Mouse (Mus musculus) forebrain, postnatal 0 days (tissue): ENCODE measurements around the gene Fam71e1. TPM values are rescaled to one million over a fixed set of nuclear protein-coding genes. Genes with fewer than 3 reads are reported as not detected.

Experiments
- ATAC-seq: fragments of 200-750 bp; cut with Nextera tagmentation; 2 replicates; pipeline ENCODE4 v1.8.0; 2017; ENCODE audit warnings: mild to moderate bottlenecking, moderate library complexity
- DNase-seq: peaks from one replicate; pipeline ENCODE4 v3.0.0-alpha.2; 2015
- H3K27ac ChIP-seq: fragments of 300-500 bp; sonication (generic); 2 replicates; pipeline ENCODE4 v1.5.1; 2014; ENCODE audit warnings: low read depth, mild to moderate bottlenecking, antibody characterized with exemption, low read length, moderate library complexity, mixed read lengths
- H3K27me3 ChIP-seq: fragments of 300-500 bp; sonication (generic); 2 replicates; pipeline ENCODE4 v1.6.1; 2014; ENCODE audit warnings: mild to moderate bottlenecking, low read length, mixed read lengths; ENCODE audit not compliant: insufficient read depth
- H3K36me3 ChIP-seq: fragments of 300-500 bp; sonication (generic); 2 replicates; pipeline ENCODE4 v1.6.1; 2014; ENCODE audit warnings: mild to moderate bottlenecking, moderate library complexity; ENCODE audit not compliant: insufficient read depth
- H3K4me1 ChIP-seq: fragments of 300-500 bp; sonication (generic); 2 replicates; pipeline ENCODE4 v1.6.1; 2014; ENCODE audit warnings: antibody characterized with exemption; ENCODE audit not compliant: insufficient read depth
- H3K4me2 ChIP-seq: fragments of 300-500 bp; sonication (generic); 2 replicates; pipeline ENCODE4 v1.6.1; 2014; ENCODE audit warnings: low read depth, mild to moderate bottlenecking, moderate library complexity
- H3K4me3 ChIP-seq: fragments of 300-500 bp; sonication (generic); 2 replicates; pipeline ENCODE4 v1.5.1; 2014; ENCODE audit warnings: low read depth, low read length, mixed read lengths
- H3K9ac ChIP-seq: fragments of 300-500 bp; sonication (generic); 2 replicates; pipeline ENCODE4 v1.6.1; 2014; ENCODE audit warnings: mild to moderate bottlenecking
- H3K9me3 ChIP-seq: fragments of 300-500 bp; sonication (generic); 2 replicates; pipeline ENCODE4 v1.6.1; 2016; ENCODE audit warnings: low read length
- CTCF ChIP-seq: sonication (generic); IDR thresholded peaks from 2 replicates; pipeline ENCODE4 v1.5.1; 2016; ENCODE audit warnings: antibody characterized with exemption, control low read depth, low read depth
- WGBS: fragments of 180-500 bp; shearing (Covaris S2); extraction: QIAGEN DNeasy Blood & Tissue Kit; methylation state at CpG from one replicate; pipeline ENCODE4 v1.1.7; 2014; 5-methylcytosine and 5-hydroxymethylcytosine counted together
- polyA plus RNA-seq: library from polyadenylated mRNA; unstranded; fragments of >200 nt; fragmentation: Nextera tagmentation; extraction: Ambion mirVana; gene quantifications from 2 replicates; pipeline ENCODE4 v1.2.1, GENCODE M21; 2015
- total RNA-seq: library from RNA; depleted of rRNA; stranded (reverse); fragments of >200 nt; gene quantifications from 2 replicates; pipeline ENCODE4 v1.2.3, GENCODE M21; 2014

The Fam71e1 gene
- total and polyA plus RNA-seq, 2 experiments from 2014 or later = 21.1 to 27.2 TPM

- Histone ChIP-seq H3K27ac (no peak within 1 kb of the TSS), H3K4me3 (no peak within 1 kb of the TSS), H3K36me3 (0 out of 2 replicates have a peak, but pooled peaks cover 3% of the 10 kb centered on the region), H3K9me3 (no peaks in the 10 kb centered on the region), H3K27me3 (no peaks in the 10 kb centered on the region), H3K9ac (no peak within 1 kb of the TSS), H3K4me2 (no peak within 1 kb of the TSS), H3K4me1 (0 out of 2 replicates have a peak, but pooled peaks cover 3% of the 10 kb centered on the region)
- TF ChIP-seq CTCF = no peak
- DNase-seq = no peak
- WGBS = 79% methylated on average over 4 of the region's 4 CpGs
- no peak for ATAC-seq
Measured at GRCm38 (mm10) chr7:44531946-44532732, 35.8 kb downstream of the Fam71e1 start, which contains the start of gene Spib. TSS of gene Spib (minus strand) at chr7:44532071.

- Histone ChIP-seq H3K9me3 (no peaks in the 10 kb centered on the region), H3K9ac (no peak overlapping the region), H3K27ac (no peak overlapping the region), H3K27me3 (no peaks in the 10 kb centered on the region), H3K4me1 (no peaks in the 10 kb centered on the region), H3K36me3 (0 out of 2 replicates have a peak, but pooled peaks cover 3% of the 10 kb centered on the region), H3K4me3 (no peak overlapping the region), H3K4me2 (no peak overlapping the region)
- no peak for TF ChIP-seq CTCF
- DNase-seq (no peak), ATAC-seq (no peak)
- WGBS = 86% methylated on average over 29 of the region's 29 CpGs
Measured at GRCm38 (mm10) chr7:44532918-44533745, 36.8 kb downstream of the Fam71e1 start.

GRCm38 (mm10) chr7:44533746-44534045 lies 37.3 kb downstream of the Fam71e1 start:
- Histone ChIP-seq H3K4me2 (no peak overlapping the region), H3K9ac (no peak overlapping the region), H3K4me1 (no peaks in the 10 kb centered on the region), H3K27me3 (no peaks in the 10 kb centered on the region), H3K4me3 (no peak overlapping the region), H3K36me3 (0 out of 2 replicates have a peak, but pooled peaks cover 3% of the 10 kb centered on the region), H3K9me3 (no peaks in the 10 kb centered on the region), H3K27ac (no peak overlapping the region)
- WGBS = 72% methylated on average over 12 of the region's 12 CpGs
- ATAC-seq = no peak
- no peak for DNase-seq
- TF ChIP-seq CTCF = no peak

GRCm38 (mm10) chr7:44534242-44534641 lies 37.9 kb downstream of the Fam71e1 start:
- Histone ChIP-seq H3K27me3 (no peaks in the 10 kb centered on the region), H3K9ac (no peak overlapping the region), H3K4me2 (no peak overlapping the region), H3K9me3 (no peaks in the 10 kb centered on the region), H3K36me3 (0 out of 2 replicates have a peak, but pooled peaks cover 3% of the 10 kb centered on the region), H3K27ac (no peak overlapping the region), H3K4me1 (no peaks in the 10 kb centered on the region), H3K4me3 (no peak overlapping the region)
- TF ChIP-seq CTCF = no peak
- no peak for ATAC-seq
- no peak for DNase-seq
- 96% methylated on average over 13 of the region's 13 CpGs for WGBS

- 0 out of 2 replicates have a peak, but pooled peaks cover 3% of the 10 kb centered on the region for H3K36me3 ChIP-seq
- H3K4me2 ChIP-seq = no peak overlapping the region
- no peak for DNase-seq
- no peak for ATAC-seq
- no peaks in the 10 kb centered on the region for H3K4me1 ChIP-seq
- H3K27me3 ChIP-seq = no peaks in the 10 kb centered on the region
- TF ChIP-seq CTCF = peak; percentile 23; the same call in 1 of the 2 replicates
- H3K27ac ChIP-seq = no peak overlapping the region
- WGBS = 85% methylated on average over 19 of the region's 19 CpGs
- H3K4me3 ChIP-seq = no peak overlapping the region
- H3K9me3 ChIP-seq = no peaks in the 10 kb centered on the region
- no peak overlapping the region for H3K9ac ChIP-seq
Measured at GRCm38 (mm10) chr7:44534656-44535441, 38.5 kb downstream of the Fam71e1 start.

- TF ChIP-seq CTCF = no peak
- H3K27ac ChIP-seq = no peak overlapping the region
- ATAC-seq (no peak), DNase-seq (no peak)
- no peaks in the 10 kb centered on the region for H3K27me3 ChIP-seq
- H3K4me1 ChIP-seq = no peaks in the 10 kb centered on the region
- H3K9ac ChIP-seq = no peak overlapping the region
- no peak overlapping the region for H3K4me2 ChIP-seq
- 93% methylated on average over 27 of the region's 27 CpGs for WGBS
- H3K9me3 ChIP-seq = no peaks in the 10 kb centered on the region
- no peak overlapping the region for H3K4me3 ChIP-seq
- peaks cover 12% of the 10 kb centered on the region for H3K36me3 ChIP-seq
Measured at GRCm38 (mm10) chr7:44535657-44536589, 39.5 kb downstream of the Fam71e1 start.
